Mouse (Mus musculus) limb, embryonic 14.5 days (tissue): ENCODE measurements at regions not wholly inside any gene's neighbourhood (a gene's known extent, or its start where the extent isn't known, plus 50 kb on each side); places are given as distances from the start of the nearest gene placed in this dataset.

ENCODE experiments used
- ATAC-seq: fragments of 200-750 bp; cut with Nextera tagmentation; 2 replicates; pipeline ENCODE4 v1.8.0; 2017; ENCODE audit warnings: low read depth, moderate number of reproducible peaks, moderate TSS enrichment; ENCODE audit not compliant: low FRiP score
- DNase-seq: peaks from one replicate; pipeline ENCODE4 v3.0.0-alpha.2; 2015; ENCODE audit warnings: low spot score
- H3K27ac ChIP-seq: fragments of 300-500 bp; sonication (generic); replicated peaks from 2 replicates; pipeline ENCODE4 v1.5.1; 2014; ENCODE audit warnings: low read depth, mild to moderate bottlenecking, low read length, moderate library complexity, mixed read lengths
- H3K27me3 ChIP-seq: fragments of 300-500 bp; sonication (generic); 2 replicates; pipeline ENCODE4 v1.6.1; 2014; ENCODE audit warnings: low read length, mixed read lengths; ENCODE audit not compliant: control insufficient read depth, insufficient read depth
- H3K36me3 ChIP-seq: fragments of 300-500 bp; sonication (generic); 2 replicates; pipeline ENCODE4 v1.6.1; 2014; ENCODE audit warnings: mild to moderate bottlenecking, low read length, moderate library complexity, mixed read lengths; ENCODE audit not compliant: control insufficient read depth, insufficient read depth
- H3K4me1 ChIP-seq: fragments of 300-500 bp; sonication (generic); 2 replicates; pipeline ENCODE4 v1.6.1; 2014; ENCODE audit warnings: antibody characterized with exemption, low read length, mixed read lengths; ENCODE audit not compliant: control insufficient read depth, insufficient read depth
- H3K4me2 ChIP-seq: fragments of 300-500 bp; sonication (generic); replicated peaks from 2 replicates; pipeline ENCODE4 v1.6.1; 2014; ENCODE audit warnings: low read depth, mild to moderate bottlenecking, low read length, moderate library complexity; ENCODE audit not compliant: severe bottlenecking
- H3K4me3 ChIP-seq: fragments of 300-500 bp; sonication (generic); replicated peaks from 2 replicates; pipeline ENCODE4 v1.5.1; 2014; ENCODE audit warnings: low read length
- H3K9ac ChIP-seq: fragments of 300-500 bp; sonication (generic); 2 replicates; pipeline ENCODE4 v1.6.1; 2014; ENCODE audit warnings: mild to moderate bottlenecking, low read depth, low read length, moderate library complexity; ENCODE audit not compliant: severe bottlenecking
- H3K9me3 ChIP-seq: fragments of 300-500 bp; sonication (generic); 2 replicates; pipeline ENCODE4 v1.6.1; 2016; ENCODE audit warnings: low read length; ENCODE audit not compliant: control insufficient read depth
- POLR2A ChIP-seq: fragments of 200-500 bp; IDR thresholded peaks from 2 replicates; pipeline ENCODE4 v1.8.0; 2012; ENCODE audit warnings: inconsistent platforms, mild to moderate bottlenecking, moderate library complexity, borderline replicate concordance; ENCODE audit not compliant: insufficient read depth, insufficient read length; ENCODE audit errors: extremely low read depth
- WGBS: fragments of 180-500 bp; shearing (Covaris S2); extraction: QIAGEN DNeasy Blood & Tissue Kit; methylation state at CpG from one replicate; pipeline ENCODE4 v1.1.7; 2014; 5-methylcytosine and 5-hydroxymethylcytosine counted together

GRCm38 (mm10) chr3:130850766-130851308 lies 120.6 kb upstream of the Rpl34 start:
- 52% methylated on average over 5 of the region's 5 CpGs for WGBS
- no peak for DNase-seq
- ATAC-seq: no peak
- Histone ChIP-seq H3K27ac (no peak overlapping the region), H3K4me1 (no peaks in the 10 kb centered on the region), H3K9ac (no peak overlapping the region), H3K9me3 (no peaks in the 10 kb centered on the region), H3K4me2 (no peak overlapping the region), H3K4me3 (no peak overlapping the region), H3K36me3 (no peaks in the 10 kb centered on the region), H3K27me3 (no peaks in the 10 kb centered on the region)
- TF ChIP-seq POLR2A: no peak

GRCm38 (mm10) chr3:130841755-130842154 lies 111.6 kb upstream of the Rpl34 start:
- Histone ChIP-seq H3K27ac (no peak overlapping the region), H3K4me2 (no peak overlapping the region), H3K4me3 (no peak overlapping the region), H3K9ac (no peak overlapping the region), H3K27me3 (no peaks in the 10 kb centered on the region), H3K36me3 (no peaks in the 10 kb centered on the region), H3K4me1 (peaks cover 2% of the 10 kb centered on the region; the same call in 1 of the 2 replicates), H3K9me3 (no peaks in the 10 kb centered on the region)
- 43% methylated on average over 1 of the region's 1 CpGs for WGBS
- TF ChIP-seq POLR2A: no peak
- ATAC-seq (no peak), DNase-seq (no peak)

DNA sequence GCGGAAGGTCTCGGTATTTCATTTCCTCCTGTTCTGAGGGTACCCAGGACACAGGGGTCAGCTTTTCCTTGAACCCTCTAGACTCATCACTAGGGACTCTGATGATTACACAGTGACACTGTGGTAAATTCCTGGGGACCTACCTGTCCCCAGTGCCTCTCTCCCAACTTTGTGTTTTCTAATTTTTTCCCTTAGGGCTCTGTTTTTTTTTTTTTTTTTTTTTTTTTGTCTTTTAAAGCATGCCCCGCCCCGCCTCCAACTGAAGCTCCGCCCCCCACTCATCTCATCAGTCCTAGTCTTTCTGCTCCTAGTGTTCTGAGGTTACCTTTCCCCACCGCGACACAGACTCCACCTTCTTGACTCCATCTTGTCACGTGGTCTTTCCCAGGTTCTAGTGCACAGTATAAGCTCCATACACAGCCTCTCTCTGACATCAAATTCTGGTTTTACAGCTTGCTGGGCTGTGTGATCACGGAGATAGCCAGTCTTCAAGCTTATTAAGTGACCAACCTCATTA lies 109.8 kb upstream of the Rpl34 start:
- Histone ChIP-seq H3K36me3 (no peaks in the 10 kb centered on the region), H3K9ac (no peak overlapping the region), H3K9me3 (no peaks in the 10 kb centered on the region), H3K4me1 (peaks cover 2% of the 10 kb centered on the region; the same call in 1 of the 2 replicates), H3K4me3 (no peak overlapping the region), H3K27ac (no peak overlapping the region), H3K27me3 (no peaks in the 10 kb centered on the region), H3K4me2 (no peak overlapping the region)
- no peak for ATAC-seq
- 78% methylated on average over 9 of the region's 9 CpGs for WGBS
- TF ChIP-seq POLR2A: no peak
- no peak for DNase-seq

DNA sequence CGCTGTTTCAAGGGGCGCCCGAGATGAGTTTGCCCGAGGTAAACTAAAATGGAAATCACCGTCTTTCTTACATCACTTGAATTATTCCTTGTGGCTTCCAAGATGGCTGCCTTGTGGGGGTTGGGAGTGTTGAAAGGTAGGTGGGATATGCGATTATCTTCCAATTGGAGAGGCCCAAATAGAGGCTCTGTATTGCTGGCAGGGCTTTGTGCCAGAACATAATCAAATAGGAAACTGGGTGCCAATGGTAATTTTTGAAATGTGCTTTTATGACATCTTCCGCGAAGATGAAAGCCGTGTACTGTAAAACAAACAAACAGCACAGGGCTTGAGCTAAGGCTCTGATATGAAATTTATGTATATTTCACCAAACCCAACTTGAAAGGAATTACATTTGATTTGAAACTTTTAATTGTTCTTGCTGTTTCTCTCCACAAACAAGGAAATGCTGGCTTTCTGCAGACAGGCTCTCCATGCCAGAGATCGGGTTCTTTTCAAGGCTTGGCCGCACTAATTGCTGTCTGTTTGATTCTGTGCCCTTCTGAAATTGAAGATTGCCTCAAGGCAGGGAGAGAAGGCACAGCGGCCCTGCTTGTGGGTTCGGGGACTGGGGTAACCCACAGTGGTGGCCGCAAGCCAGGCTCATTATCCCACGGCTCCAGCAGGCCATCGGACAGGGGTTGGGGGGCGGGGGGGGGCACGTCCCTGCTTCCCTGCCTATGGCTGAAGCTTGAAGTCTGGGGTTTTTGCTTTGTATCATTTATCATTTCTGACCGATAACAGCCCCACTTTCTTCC lies 108.6 kb upstream of the Rpl34 start:
- 50% methylated on average over 19 of the region's 19 CpGs for WGBS

DNA sequence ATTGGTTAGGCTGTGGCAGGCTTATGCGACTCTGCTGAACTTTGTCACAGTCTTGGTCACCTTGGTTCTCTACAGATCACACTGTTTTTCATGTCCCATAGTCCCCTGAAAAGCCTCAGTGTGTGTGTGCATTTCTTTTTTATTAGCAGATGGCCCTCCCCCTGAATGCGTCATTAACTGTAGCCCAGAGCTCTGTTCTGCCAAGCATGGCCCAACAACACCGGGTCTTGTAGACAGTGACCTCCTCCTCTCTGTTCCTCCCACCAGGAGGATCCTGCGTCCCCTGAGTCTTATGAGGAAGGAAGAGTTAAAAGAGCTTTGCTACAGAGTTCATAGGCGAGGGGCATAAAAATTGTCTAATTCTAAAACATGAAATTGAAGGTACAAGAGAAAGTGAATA lies 103.5 kb upstream of the Rpl34 start:
- TF ChIP-seq POLR2A: no peak
- no peak overlapping the region for H3K9ac ChIP-seq
- 53% methylated on average over 5 of the region's 5 CpGs for WGBS

More for the DNA sequence above, 108.6 kb upstream of the Rpl34 start:
- no peak for TF ChIP-seq POLR2A
- Histone ChIP-seq H3K36me3 (no peaks in the 10 kb centered on the region), H3K9ac (no peak overlapping the region), H3K4me3 (no peak overlapping the region), H3K27ac (no peak overlapping the region), H3K4me2 (no peak overlapping the region), H3K27me3 (no peaks in the 10 kb centered on the region), H3K9me3 (no peaks in the 10 kb centered on the region), H3K4me1 (peaks cover 2% of the 10 kb centered on the region; the same call in 1 of the 2 replicates)
- ATAC-seq (no peak), DNase-seq (no peak)

More for the DNA sequence above, 103.5 kb upstream of the Rpl34 start:
- ATAC-seq (no peak), DNase-seq (no peak)
- Histone ChIP-seq H3K9me3 (no peaks in the 10 kb centered on the region), H3K4me3 (no peak overlapping the region), H3K4me1 (no peaks in the 10 kb centered on the region), H3K27ac (no peak overlapping the region), H3K27me3 (no peaks in the 10 kb centered on the region), H3K4me2 (no peak overlapping the region), H3K36me3 (no peaks in the 10 kb centered on the region)
